Mouse (Mus musculus): Measurements from ENCODE around the gene Tnfrsf1b. TPM values are rescaled to one million over a fixed set of nuclear protein-coding genes. Genes with fewer than 3 reads are reported as not detected.
"Not testable (repeated sequence)": the region's sequence is repeated elsewhere in the genome, so short reads cannot be mapped to it uniquely, and the experiment has no call there.

The Tnfrsf1b gene
- polyA plus RNA-seq, 1 experiment, result 9.7 TPM

DNA sequence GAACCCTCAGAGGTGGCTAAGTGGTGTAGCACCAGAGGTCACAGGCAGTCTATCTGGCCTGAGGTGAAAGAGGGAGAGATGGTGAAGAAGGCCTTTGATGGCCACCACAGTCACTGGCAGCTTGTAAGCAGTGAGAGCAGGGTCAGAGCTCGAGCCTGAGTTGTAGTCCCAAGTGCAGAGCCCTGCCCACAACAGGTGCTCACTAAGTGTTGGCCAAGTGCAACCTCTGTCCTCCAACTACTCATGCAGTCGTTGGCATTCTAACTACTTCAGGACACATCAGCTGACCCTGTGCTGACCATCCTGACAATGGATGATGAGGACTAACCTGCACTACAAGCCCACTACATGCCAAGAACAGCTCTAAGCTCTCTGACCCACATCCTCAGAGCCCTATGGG is 59.1 kb downstream of the Tnfrsf1b start:
- no peak overlapping the region for H3K4me2 ChIP-seq (ENCODE audit: low read depth)
- H3K79me2 ChIP-seq (ENCODE audit: control insufficient read depth, insufficient read depth), result peaks cover 62% of the 10 kb centered on the region
- no peak overlapping the region for H3K4me3 ChIP-seq
- no peak overlapping the region for H3ac ChIP-seq (ENCODE audit: control insufficient read depth, insufficient read length)
- peaks cover 22% of the 10 kb centered on the region for H3K36me3 ChIP-seq (ENCODE audit: control insufficient read depth, insufficient read depth)
- TF ChIP-seq MYOD1 (IDR thresholded peaks at IDR 0.05; ENCODE audit: control insufficient read depth in 1 of 3, insufficient read length in 2 of 3, low read depth in 2 of 3) (peak in 2 of 3 experiments; percentile 57 to 77), MYOG (IDR thresholded peaks at IDR 0.05; ENCODE audit: control insufficient read depth in 1 of 3, insufficient read depth in 1 of 3, insufficient read length in 2 of 3, low read depth in 2 of 3) (peak in 2 of 3 experiments; percentile 29 to 81), MAX (IDR thresholded peaks at IDR 0.05; ENCODE audit: low read depth) (no peak)
- no peaks in the 10 kb centered on the region for H3K27me3 ChIP-seq (ENCODE audit: control insufficient read depth, insufficient read depth, insufficient read length)

DNA sequence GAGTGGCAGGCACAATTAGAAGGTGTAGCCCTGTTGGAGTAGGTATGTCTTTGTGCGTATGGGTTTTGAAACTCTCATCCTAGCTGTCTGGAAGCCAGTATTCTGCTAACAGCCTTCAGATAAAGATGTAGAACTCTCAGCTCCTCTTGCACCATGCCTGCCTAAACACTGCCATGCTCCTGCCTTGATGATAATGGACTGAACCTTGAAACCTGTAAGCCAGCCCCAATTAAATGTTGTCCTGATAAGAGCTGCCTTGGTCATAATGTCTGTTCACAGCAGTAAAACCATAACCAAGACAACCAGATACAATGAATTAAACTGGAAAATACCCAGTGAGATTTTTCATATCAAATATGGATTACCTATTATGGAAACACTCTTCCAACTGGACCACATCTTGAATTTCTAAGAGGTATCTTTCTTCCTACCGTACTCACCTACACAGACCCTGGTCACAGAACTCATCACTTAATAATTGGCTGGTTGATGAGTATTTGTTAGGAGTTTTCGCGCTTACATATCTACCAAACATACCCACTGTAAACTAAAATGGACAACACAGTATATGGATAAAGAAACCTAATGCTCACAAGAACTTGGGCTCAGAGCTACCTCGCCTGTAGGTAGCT is 67.6 kb downstream of the Tnfrsf1b start:
- Histone ChIP-seq H3K4me2 (ENCODE audit: low read depth) (no peak overlapping the region), H3K27me3 (ENCODE audit: control insufficient read depth, insufficient read depth, insufficient read length) (no peaks in the 10 kb centered on the region), H3K79me2 (ENCODE audit: control insufficient read depth, insufficient read depth) (peaks cover 4% of the 10 kb centered on the region), H3K36me3 (ENCODE audit: control insufficient read depth, insufficient read depth) (peaks cover 26% of the 10 kb centered on the region), H3K4me3 (no peak overlapping the region), H3ac (ENCODE audit: control insufficient read depth, insufficient read length) (no peak overlapping the region)
- no peak for TF ChIP-seq MYOG (IDR thresholded peaks at IDR 0.05; ENCODE audit: control insufficient read depth in 1 of 3, insufficient read depth in 1 of 3, insufficient read length in 2 of 3, low read depth in 2 of 3)
- TF ChIP-seq USF1 (IDR thresholded peaks at IDR 0.05; ENCODE audit: low read depth), result no peak
- TF ChIP-seq MYOD1 (IDR thresholded peaks at IDR 0.05; ENCODE audit: control insufficient read depth in 1 of 3, insufficient read length in 2 of 3, low read depth in 2 of 3), result no peak
- TF ChIP-seq MAX (IDR thresholded peaks at IDR 0.05; ENCODE audit: low read depth), result no peak
- TF ChIP-seq CEBPB (IDR thresholded peaks at IDR 0.05; ENCODE audit: insufficient read depth, poor library complexity, severe bottlenecking), result no peak
- TF ChIP-seq POLR2AphosphoS2 (IDR thresholded peaks at IDR 0.05; ENCODE audit: insufficient read length, low read depth), result no peak
- no peak for TF ChIP-seq E2F4 (IDR thresholded peaks at IDR 0.05; ENCODE audit: insufficient read depth)
- TF ChIP-seq TCF12 (IDR thresholded peaks at IDR 0.05; ENCODE audit: insufficient read depth, poor library complexity, severe bottlenecking), result no peak
- TF ChIP-seq TCF3 (IDR thresholded peaks at IDR 0.05; ENCODE audit: insufficient read length, low read depth), result no peak
- no peak for TF ChIP-seq REST (IDR thresholded peaks at IDR 0.05; ENCODE audit: insufficient read depth, insufficient read length)
- TF ChIP-seq POLR2A (IDR thresholded peaks at IDR 0.05; ENCODE audit: insufficient read length, low read depth), result no peak
- TF ChIP-seq SRF (IDR thresholded peaks at IDR 0.05; ENCODE audit: control insufficient read depth, insufficient read length, low read depth), result no peak

DNA sequence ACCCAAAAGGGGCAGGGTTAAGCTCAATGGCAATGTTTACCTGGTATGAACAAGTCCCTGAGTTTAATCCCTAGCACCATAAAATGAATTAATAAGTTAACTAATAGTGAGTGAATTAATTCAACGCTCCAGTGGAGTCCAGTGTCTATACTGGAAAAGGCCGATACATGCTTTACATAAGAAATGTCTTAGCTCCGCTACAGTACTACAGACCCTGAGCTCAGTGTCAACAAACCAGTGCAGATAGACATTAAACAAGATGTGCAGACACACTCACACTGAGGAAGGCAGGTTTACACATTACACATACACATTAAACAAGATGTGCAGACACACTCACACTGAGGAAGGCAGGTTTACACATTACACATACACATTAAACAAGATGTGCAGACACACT is 81.1 kb downstream of the Tnfrsf1b start:
- H3K79me2 ChIP-seq (ENCODE audit: control insufficient read depth, insufficient read depth), result not testable (repeated sequence)

DNA sequence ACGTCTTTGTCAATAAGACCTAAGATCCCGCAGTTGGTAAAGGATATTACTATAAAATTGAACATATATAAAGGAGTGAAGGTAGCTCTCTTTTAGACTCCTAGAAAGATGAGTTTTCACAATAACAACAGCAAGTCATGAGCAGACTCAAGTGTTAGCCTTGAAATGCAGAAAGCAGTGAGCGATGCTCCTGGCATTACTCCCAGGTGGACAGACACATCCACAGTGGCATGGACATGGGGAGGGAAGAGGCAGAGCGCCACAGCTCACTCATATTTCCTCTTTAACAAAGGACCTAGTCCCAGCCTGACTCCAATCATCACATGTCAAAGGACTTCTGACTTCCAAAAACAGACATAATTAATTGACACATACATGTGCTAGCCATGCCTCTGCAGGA is 82.6 kb downstream of the Tnfrsf1b start:
- H3K27me3 ChIP-seq (ENCODE audit: control insufficient read depth, insufficient read depth, insufficient read length), result no peaks in the 10 kb centered on the region
- no peak overlapping the region for H3K4me2 ChIP-seq (ENCODE audit: low read depth)
- TF ChIP-seq SRF (IDR thresholded peaks at IDR 0.05; ENCODE audit: control insufficient read depth, insufficient read length, low read depth), result no peak
- peak in 2 of 3 experiments; percentile 20 to 45 for TF ChIP-seq MYOD1 (IDR thresholded peaks at IDR 0.05; ENCODE audit: control insufficient read depth in 1 of 3, insufficient read length in 2 of 3, low read depth in 2 of 3)

More for the DNA sequence above, 81.1 kb downstream of the Tnfrsf1b start:
- not testable (repeated sequence) for H3ac ChIP-seq (ENCODE audit: control insufficient read depth, insufficient read length); H3K4me2 ChIP-seq (ENCODE audit: low read depth); H3K4me3 ChIP-seq; H3K27me3 ChIP-seq (ENCODE audit: control insufficient read depth, insufficient read depth, insufficient read length)
- H3K36me3 ChIP-seq (ENCODE audit: control insufficient read depth, insufficient read depth), result peaks cover 34% of the 10 kb centered on the region

More for the DNA sequence above, 82.6 kb downstream of the Tnfrsf1b start:
- Histone ChIP-seq H3K4me3 (no peak overlapping the region), H3K79me2 (ENCODE audit: control insufficient read depth, insufficient read depth) (no peaks in the 10 kb centered on the region), H3ac (ENCODE audit: control insufficient read depth, insufficient read length) (no peak overlapping the region), H3K36me3 (ENCODE audit: control insufficient read depth, insufficient read depth) (peaks cover 40% of the 10 kb centered on the region)

Other genes with a start within 250 kb of the Tnfrsf1b start
- 20.0 TPM for gene Vps13d, start 51.9 kb downstream of the Tnfrsf1b start, polyA plus RNA-seq (2012; fragmentation: generic; extraction: Trizol)
- 0.02 TPM for gene Tnfrsf8, start 68.3 kb upstream of the Tnfrsf1b start, polyA plus RNA-seq (2012; fragmentation: generic; extraction: Trizol)